Mouse (Mus musculus): ENCODE measurements around the gene Crocc2. TPM values are rescaled to one million over a fixed set of nuclear protein-coding genes. Genes with fewer than 3 reads are reported as not detected.

Crocc2 gene
- polyA plus RNA-seq, 1 experiment from 2014 or later: not detected

DNA sequence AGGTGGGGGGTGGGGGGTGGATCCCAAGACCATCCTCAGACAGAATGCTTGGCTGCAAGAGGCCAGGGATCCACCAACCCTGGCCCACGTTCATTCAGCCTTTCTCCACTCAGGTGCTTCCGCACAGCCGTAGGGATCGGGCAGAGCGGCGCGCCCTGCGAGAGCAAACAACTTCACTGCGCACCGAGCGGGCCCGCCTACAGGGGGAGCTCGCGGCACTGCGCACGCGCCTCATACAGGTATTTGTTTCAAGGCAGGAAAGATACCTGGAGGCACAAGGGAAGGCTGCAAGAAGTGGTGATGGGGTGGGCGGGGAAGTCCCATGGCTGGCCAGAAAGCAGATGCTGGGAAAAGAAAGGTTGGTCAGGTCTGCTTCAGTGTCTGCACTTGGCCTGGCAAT, 55.4 kb downstream of the Crocc2 start:
- no peaks in the 10 kb centered on the region for H3K36me3 ChIP-seq
- H3K4me3 ChIP-seq (replicated peaks): no peak overlapping the region
- peaks cover 5% of the 10 kb centered on the region; the same call in 1 of the 2 replicates for H3K27me3 ChIP-seq
- H3K9ac ChIP-seq: no peak overlapping the region
- no peak overlapping the region for H3K27ac ChIP-seq
- DNase-seq (peak; percentile 13), ATAC-seq (ENCODE audit: low read depth) (no peak)
- H3K4me2 ChIP-seq: no peak overlapping the region
- no peaks in the 10 kb centered on the region for H3K9me3 ChIP-seq (replicated peaks)
- H3K4me1 ChIP-seq (replicated peaks): no peaks in the 10 kb centered on the region
- WGBS (ENCODE audit: insufficient replicate concordance): 6% methylated on average over 18 of the region's 18 CpGs

DNA sequence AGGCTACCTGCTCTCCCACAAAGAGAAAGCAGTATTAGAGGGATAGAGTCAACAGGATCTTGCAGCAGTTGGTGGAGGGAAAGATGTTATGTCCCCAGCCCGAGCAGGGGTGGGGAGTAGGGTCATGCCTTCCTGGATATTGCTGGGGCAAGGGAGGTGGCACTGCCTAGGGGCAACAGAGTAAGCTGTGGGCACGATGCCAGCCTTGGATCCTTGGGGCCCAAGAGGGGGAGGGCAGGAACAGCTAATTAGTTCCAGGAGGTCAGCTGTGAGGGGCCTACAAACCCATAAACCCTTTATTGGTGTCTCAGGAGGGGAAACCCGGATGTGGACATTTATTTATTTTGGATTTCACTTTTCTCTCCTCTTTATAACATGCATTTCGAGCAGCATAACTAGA, 56.7 kb downstream of the Crocc2 start:
- H3K27me3 ChIP-seq: peaks cover 5% of the 10 kb centered on the region; the same call in 1 of the 2 replicates
- no peaks in the 10 kb centered on the region for H3K9me3 ChIP-seq (replicated peaks)
- ATAC-seq (ENCODE audit: low read depth) (no peak), DNase-seq (no peak)
- no peak overlapping the region for H3K4me3 ChIP-seq (replicated peaks)
- H3K27ac ChIP-seq: no peak overlapping the region
- no peak overlapping the region for H3K4me2 ChIP-seq
- no peaks in the 10 kb centered on the region for H3K4me1 ChIP-seq (replicated peaks)
- 29% methylated on average over 4 of the region's 4 CpGs for WGBS (ENCODE audit: insufficient replicate concordance)
- no peaks in the 10 kb centered on the region for H3K36me3 ChIP-seq
- no peak overlapping the region for H3K9ac ChIP-seq

DNA sequence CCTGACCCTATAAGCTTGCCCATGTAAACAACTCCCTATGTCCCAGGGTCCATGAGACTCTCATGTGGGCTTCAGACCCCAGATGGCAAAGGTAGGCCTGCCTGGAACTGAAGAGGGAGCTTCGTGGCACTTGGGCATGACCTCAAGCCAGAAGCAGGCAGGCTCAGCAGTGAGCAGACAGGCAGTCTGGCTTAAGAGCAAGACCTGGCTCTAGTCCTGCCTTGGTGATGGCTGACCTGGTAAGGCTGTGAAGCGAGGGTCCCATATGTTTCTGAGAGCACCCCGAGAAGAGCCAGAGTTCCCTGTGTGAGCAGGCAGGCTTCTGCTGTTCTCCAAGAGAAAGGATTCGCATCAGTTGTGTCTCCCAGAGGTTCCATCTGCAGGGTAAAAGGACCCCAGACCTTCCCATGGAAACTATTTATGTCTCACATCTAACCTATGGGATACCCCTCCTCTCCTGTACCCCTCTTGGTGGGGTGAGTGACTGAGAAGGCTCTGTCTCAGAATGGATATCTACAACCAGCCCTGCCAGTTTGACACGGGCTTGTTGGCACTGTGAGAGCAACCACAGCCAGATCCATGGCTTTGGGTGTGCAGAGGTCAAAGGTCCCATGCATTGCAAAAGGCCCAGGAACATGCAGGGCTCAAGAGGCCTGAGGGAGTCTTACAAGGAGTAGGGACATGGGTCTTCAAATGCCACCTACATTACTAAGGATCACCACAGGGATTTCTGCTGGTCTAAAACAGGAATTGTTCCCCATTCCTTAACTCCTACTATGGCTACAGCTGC, 57.4 kb downstream of the Crocc2 start:
- Histone ChIP-seq H3K4me3 (replicated peaks) (no peak overlapping the region), H3K9me3 (replicated peaks) (no peaks in the 10 kb centered on the region), H3K36me3 (no peaks in the 10 kb centered on the region), H3K4me2 (no peak overlapping the region), H3K27ac (no peak overlapping the region), H3K27me3 (peaks cover 5% of the 10 kb centered on the region; the same call in 1 of the 2 replicates), H3K4me1 (replicated peaks) (no peaks in the 10 kb centered on the region), H3K9ac (no peak overlapping the region)
- 60% methylated on average over 5 of the region's 5 CpGs for WGBS (ENCODE audit: insufficient replicate concordance)
- ATAC-seq (ENCODE audit: low read depth): no peak
- no peak for DNase-seq

DNA sequence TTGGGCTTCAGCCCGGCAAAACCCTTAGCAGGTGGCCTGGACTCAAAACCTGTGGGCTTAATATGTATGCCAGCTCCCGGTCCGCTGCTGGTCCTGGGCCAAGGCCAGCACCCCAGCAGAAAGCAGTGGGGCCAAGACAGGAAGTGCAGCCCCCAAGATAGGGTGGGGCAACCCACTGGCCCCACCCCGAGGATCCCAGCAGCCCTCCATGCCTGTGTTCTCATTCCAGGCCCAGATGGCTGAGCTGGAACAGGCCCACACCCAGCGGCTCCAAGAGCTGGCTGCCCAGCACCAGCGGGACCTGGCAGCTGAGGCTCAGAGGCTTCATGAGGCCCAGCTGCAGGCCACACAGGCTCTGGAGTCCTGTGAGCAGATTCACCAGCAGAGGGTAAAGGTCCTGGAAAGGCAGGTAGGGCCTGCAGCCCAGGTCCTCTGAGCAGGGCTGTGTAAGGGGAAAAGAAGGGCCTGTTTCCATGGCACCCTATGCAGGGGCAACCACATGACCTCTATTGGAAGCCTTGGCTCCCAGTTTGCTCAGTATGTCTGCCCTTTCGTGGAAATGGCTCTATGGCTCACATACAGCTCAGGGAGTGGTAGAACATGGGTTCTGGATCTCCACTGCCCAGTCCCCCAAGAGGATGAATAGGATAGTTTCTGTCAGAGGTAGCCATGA, 58.9 kb downstream of the Crocc2 start:
- Histone ChIP-seq H3K4me3 (replicated peaks) (no peak overlapping the region), H3K27ac (no peak overlapping the region), H3K27me3 (peaks cover 5% of the 10 kb centered on the region; the same call in 1 of the 2 replicates), H3K9me3 (replicated peaks) (no peaks in the 10 kb centered on the region), H3K36me3 (no peaks in the 10 kb centered on the region), H3K4me2 (no peak overlapping the region), H3K4me1 (replicated peaks) (no peaks in the 10 kb centered on the region), H3K9ac (no peak overlapping the region)
- DNase-seq (no peak), ATAC-seq (ENCODE audit: low read depth) (no peak)
- 63% methylated on average over 7 of the region's 7 CpGs for WGBS (ENCODE audit: insufficient replicate concordance)

DNA sequence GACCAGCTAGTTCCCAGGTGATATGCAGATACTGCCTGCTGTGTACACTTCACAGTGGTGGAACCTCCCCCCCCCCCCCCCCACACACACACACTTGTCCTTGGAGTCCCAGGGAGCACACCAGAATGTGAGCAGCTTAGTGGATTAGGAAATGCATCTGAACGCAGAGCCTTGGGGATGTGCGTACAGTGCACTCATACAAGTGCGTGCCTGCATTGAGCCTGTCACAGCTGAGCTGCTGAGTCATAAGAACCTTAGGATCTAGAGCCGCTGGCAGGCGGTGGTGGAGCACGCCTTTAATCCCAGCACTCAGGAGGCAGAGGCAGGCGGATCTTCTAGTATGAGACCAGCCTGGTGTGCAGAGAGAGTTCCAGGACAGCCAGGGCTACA, 59.4 kb downstream of the Crocc2 start:
- H3K27ac ChIP-seq: no peak overlapping the region
- 64% methylated on average over 7 of the region's 7 CpGs for WGBS (ENCODE audit: insufficient replicate concordance)
- no peak overlapping the region for H3K4me3 ChIP-seq (replicated peaks)
- H3K4me1 ChIP-seq (replicated peaks): no peaks in the 10 kb centered on the region
- DNase-seq (no peak), ATAC-seq (ENCODE audit: low read depth) (no peak)
- H3K9me3 ChIP-seq (replicated peaks): no peaks in the 10 kb centered on the region
- H3K9ac ChIP-seq: no peak overlapping the region
- peaks cover 5% of the 10 kb centered on the region; the same call in 1 of the 2 replicates for H3K27me3 ChIP-seq
- H3K36me3 ChIP-seq: no peaks in the 10 kb centered on the region
- no peak overlapping the region for H3K4me2 ChIP-seq

DNA sequence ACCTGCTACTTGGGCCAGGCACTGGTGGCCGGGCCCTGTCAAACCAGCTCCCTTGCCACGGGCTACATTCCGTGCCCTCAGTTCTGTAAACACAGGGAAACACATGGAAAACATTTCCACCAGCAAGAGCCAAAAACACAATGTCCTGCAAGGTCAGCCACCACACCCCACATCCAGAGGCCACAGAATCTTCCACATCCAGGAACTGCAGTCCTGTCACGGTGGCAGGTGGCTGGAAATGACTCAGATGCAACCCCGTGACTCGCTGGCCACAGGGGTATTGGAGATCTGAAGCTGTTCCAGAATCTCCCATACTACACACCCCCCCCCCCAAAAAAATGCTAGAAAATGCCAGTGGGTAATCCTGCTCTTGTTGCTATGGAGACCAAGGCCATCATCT, 60.7 kb downstream of the Crocc2 start:
- ATAC-seq (ENCODE audit: low read depth) (no peak), DNase-seq (no peak)
- Histone ChIP-seq H3K36me3 (no peaks in the 10 kb centered on the region), H3K9me3 (replicated peaks) (no peaks in the 10 kb centered on the region), H3K4me3 (replicated peaks) (no peak overlapping the region), H3K4me2 (no peak overlapping the region), H3K27ac (no peak overlapping the region), H3K9ac (no peak overlapping the region), H3K27me3 (peaks cover 6% of the 10 kb centered on the region), H3K4me1 (replicated peaks) (no peaks in the 10 kb centered on the region)
- 66% methylated on average over 6 of the region's 6 CpGs for WGBS (ENCODE audit: insufficient replicate concordance)

DNA sequence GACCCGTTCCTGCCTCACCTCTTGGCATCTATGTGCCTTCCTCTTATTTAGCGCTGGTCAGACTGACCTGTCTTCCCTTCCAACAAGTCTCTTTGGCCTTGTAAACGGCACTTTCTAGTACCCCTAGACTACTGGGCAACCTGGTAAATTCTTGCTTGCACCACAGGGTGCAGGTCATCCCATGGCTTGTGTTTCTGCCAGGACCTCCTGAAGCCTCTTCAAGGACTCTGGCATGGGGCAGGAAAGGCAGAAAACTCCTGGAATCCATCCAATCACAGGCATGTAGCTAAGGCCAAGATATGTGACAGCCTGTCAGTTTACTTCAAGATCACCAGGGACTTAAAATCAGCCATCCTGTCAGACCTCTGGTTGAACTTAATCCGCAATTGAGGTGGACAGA, 61.1 kb downstream of the Crocc2 start:
- Histone ChIP-seq H3K4me2 (no peak overlapping the region), H3K27ac (no peak overlapping the region), H3K9me3 (replicated peaks) (no peaks in the 10 kb centered on the region), H3K36me3 (no peaks in the 10 kb centered on the region), H3K4me3 (replicated peaks) (no peak overlapping the region), H3K27me3 (peaks cover 10% of the 10 kb centered on the region), H3K4me1 (replicated peaks) (no peaks in the 10 kb centered on the region), H3K9ac (no peak overlapping the region)
- DNase-seq (no peak), ATAC-seq (ENCODE audit: low read depth) (no peak)
- 59% methylated on average over 4 of the region's 4 CpGs for WGBS (ENCODE audit: insufficient replicate concordance)

DNA sequence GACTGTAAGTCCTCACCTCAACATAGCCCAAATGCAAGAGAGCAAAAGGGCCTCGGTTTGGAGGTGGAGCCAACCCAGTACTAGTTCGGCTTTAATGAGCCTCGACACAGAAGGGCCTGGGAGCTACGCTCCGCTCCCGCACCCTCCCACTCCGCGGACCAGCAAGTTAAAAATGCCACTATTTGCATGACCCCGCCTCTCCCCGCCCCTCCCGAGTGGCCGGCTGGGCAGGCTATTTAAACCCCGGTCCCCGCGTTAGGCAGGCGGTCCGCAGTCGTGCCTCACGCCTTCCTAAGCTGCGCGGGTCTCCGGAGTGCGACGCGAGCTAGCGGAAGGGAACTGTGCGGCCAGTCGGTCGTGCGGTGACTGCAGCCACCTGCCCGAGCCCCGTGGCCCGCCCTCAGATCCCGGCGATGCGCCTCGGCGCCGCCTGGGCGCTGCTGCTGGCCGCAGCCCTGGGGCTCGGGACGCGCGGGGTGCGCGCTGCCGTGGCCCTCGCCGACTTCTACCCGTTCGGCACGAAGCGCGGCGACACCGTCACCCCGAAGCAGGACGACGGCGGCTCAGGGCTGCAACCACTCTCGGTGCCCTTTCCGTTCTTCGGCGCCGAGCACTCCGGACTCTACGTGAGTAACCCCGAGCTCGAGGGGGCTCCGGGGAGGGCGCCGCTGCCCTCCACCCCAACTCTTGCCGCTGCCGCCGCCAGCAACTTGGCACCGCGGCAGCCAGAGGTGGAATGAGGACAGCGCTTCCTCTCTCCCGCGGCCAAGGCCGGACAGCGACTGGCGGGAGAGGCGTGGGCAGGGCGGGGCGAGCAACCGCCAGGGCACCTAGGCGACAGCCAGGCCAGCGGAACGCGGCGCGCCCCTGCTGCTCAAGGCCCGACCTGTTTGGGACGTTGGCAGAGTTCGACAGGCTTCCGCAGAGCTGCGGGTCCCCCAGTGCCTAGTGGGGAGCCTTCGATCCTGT, 67.3 kb downstream of the Crocc2 start, which contains the start of gene Sned1:
Gene Sned1, plus strand, starts transcription at position 266 of the 969 bp plus-strand sequence.
- Histone ChIP-seq H3K4me1 (replicated peaks) (no peaks in the 10 kb centered on the region; the same call in none of the 2 replicates), H3K27ac (no peak within 1 kb of the TSS)
- under 1% methylated on average over 100 of the region's 100 CpGs for WGBS (ENCODE audit: insufficient replicate concordance)

DNA sequence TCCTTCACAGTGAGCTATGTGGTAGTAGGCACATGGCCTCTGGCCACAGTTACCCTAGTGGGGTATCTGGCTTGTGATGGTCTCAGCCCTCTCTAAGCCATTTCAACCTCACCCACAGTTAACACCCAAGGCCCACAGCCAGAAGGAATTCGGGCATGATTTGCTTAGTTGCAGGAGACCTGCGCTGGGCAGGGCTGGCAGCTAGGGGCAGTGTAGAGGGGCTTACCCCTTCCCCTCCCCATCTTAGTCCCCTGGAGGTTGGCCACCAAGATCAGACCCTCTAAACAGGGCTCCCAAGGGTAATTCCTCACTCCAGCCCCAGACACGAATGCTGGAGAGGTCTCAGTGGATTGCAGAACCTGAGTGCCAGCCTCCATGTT, 68.0 kb downstream of the Crocc2 start:
- H3K36me3 ChIP-seq: no peaks in the 10 kb centered on the region
- DNase-seq (no peak), ATAC-seq (ENCODE audit: low read depth) (no peak)
- H3K9ac ChIP-seq: no peak overlapping the region
- peak overlapping the region; percentile 54 for H3K4me3 ChIP-seq (replicated peaks)
- H3K4me1 ChIP-seq (replicated peaks): no peaks in the 10 kb centered on the region; the same call in none of the 2 replicates
- H3K4me2 ChIP-seq: peak overlapping the region; percentile 74
- H3K27me3 ChIP-seq: peaks cover 49% of the 10 kb centered on the region
- H3K9me3 ChIP-seq (replicated peaks): no peaks in the 10 kb centered on the region
- H3K27ac ChIP-seq: no peak overlapping the region
- 11% methylated on average over 3 of the region's 3 CpGs for WGBS (ENCODE audit: insufficient replicate concordance)

More for the DNA sequence above, 67.3 kb downstream of the Crocc2 start, which contains the start of gene Sned1:
- DNase-seq (peak; percentile 46), ATAC-seq (ENCODE audit: low read depth) (peak; percentile 70)
- Histone ChIP-seq H3K36me3 (no peaks in the 10 kb centered on the region), H3K9me3 (replicated peaks) (no peaks in the 10 kb centered on the region), H3K4me3 (replicated peaks) (peak within 1 kb of the TSS; percentile 54), H3K4me2 (peak within 1 kb of the TSS; percentile 74), H3K27me3 (peaks cover 49% of the 10 kb centered on the region), H3K9ac (peak within 1 kb of the TSS; percentile 22; the same call in 1 of the 2 replicates)

DNA sequence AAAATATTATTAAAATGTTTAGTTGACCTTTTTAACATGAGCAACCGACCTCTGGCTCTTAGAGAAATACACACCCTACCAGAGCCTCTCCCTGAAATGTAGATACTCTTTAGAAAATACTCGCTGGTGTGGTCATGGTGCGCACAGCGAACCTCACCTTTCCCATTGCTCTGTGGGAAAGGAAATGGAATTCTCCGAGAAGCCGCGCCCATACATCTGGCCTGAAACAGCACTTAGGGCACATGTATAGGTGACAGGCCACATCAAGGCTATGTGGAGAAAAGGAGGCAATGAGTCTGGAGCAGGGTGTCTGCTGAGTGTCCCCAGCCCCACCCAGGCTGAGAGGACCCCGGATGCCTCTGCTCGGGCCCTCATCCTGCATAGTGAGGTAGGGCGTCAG, 69.2 kb downstream of the Crocc2 start:
- ATAC-seq (ENCODE audit: low read depth) (no peak), DNase-seq (no peak)
- Histone ChIP-seq H3K9me3 (replicated peaks) (no peaks in the 10 kb centered on the region), H3K27ac (no peak overlapping the region), H3K36me3 (no peaks in the 10 kb centered on the region), H3K9ac (no peak overlapping the region), H3K27me3 (peaks cover 49% of the 10 kb centered on the region), H3K4me1 (replicated peaks) (no peaks in the 10 kb centered on the region; the same call in none of the 2 replicates), H3K4me2 (no peak overlapping the region), H3K4me3 (replicated peaks) (no peak overlapping the region)
- WGBS (ENCODE audit: insufficient replicate concordance): 75% methylated on average over 10 of the region's 10 CpGs

DNA sequence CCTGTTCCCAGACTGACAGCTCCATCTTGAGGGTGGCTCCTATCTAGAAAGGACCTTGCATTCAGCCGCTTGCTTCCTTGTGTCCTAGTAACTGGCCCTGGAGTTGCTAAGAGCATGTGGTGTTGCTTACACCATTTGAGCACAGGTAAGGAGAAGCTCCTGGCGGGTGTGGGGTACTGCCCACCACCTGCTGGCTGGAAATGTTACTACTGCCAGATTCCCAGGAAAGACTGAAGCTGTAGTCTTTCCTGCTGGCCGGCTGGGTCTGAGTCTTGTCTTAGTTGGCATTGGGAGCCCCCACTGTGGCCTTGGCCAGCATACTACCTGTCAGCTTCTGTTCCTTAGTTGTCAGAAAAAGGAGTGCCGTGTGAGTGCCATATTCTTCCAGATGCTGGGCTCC, 69.7 kb downstream of the Crocc2 start:
- no peak overlapping the region for H3K4me2 ChIP-seq
- no peak overlapping the region for H3K9ac ChIP-seq
- H3K27me3 ChIP-seq: peaks cover 49% of the 10 kb centered on the region
- 36% methylated on average over 4 of the region's 4 CpGs for WGBS (ENCODE audit: insufficient replicate concordance)
- no peak for DNase-seq
- H3K9me3 ChIP-seq (replicated peaks): no peaks in the 10 kb centered on the region
- H3K36me3 ChIP-seq: no peaks in the 10 kb centered on the region
- no peak overlapping the region for H3K4me3 ChIP-seq (replicated peaks)
- ATAC-seq (ENCODE audit: low read depth): no peak
- no peaks in the 10 kb centered on the region; the same call in none of the 2 replicates for H3K4me1 ChIP-seq (replicated peaks)
- no peak overlapping the region for H3K27ac ChIP-seq

Measured in liver, embryonic 13.5 days (tissue).